Mouse (Mus musculus) forebrain, postnatal 0 days (tissue): Measurements from ENCODE around the gene Mdk. TPM values are rescaled to one million over a fixed set of nuclear protein-coding genes. Genes with fewer than 3 reads are reported as not detected.

ENCODE experiments used
- ATAC-seq: fragments of 200-750 bp; cut with Nextera tagmentation; 2 replicates; pipeline ENCODE4 v1.8.0; 2017; ENCODE audit warnings: mild to moderate bottlenecking, moderate library complexity
- DNase-seq: peaks from one replicate; pipeline ENCODE4 v3.0.0-alpha.2; 2015
- H3K27ac ChIP-seq: fragments of 300-500 bp; sonication (generic); 2 replicates; pipeline ENCODE4 v1.5.1; 2014; ENCODE audit warnings: low read depth, mild to moderate bottlenecking, antibody characterized with exemption, low read length, moderate library complexity, mixed read lengths
- H3K27me3 ChIP-seq: fragments of 300-500 bp; sonication (generic); 2 replicates; pipeline ENCODE4 v1.6.1; 2014; ENCODE audit warnings: mild to moderate bottlenecking, low read length, mixed read lengths; ENCODE audit not compliant: insufficient read depth
- H3K36me3 ChIP-seq: fragments of 300-500 bp; sonication (generic); 2 replicates; pipeline ENCODE4 v1.6.1; 2014; ENCODE audit warnings: mild to moderate bottlenecking, moderate library complexity; ENCODE audit not compliant: insufficient read depth
- H3K4me1 ChIP-seq: fragments of 300-500 bp; sonication (generic); 2 replicates; pipeline ENCODE4 v1.6.1; 2014; ENCODE audit warnings: antibody characterized with exemption; ENCODE audit not compliant: insufficient read depth
- H3K4me2 ChIP-seq: fragments of 300-500 bp; sonication (generic); 2 replicates; pipeline ENCODE4 v1.6.1; 2014; ENCODE audit warnings: low read depth, mild to moderate bottlenecking, moderate library complexity
- H3K4me3 ChIP-seq: fragments of 300-500 bp; sonication (generic); 2 replicates; pipeline ENCODE4 v1.5.1; 2014; ENCODE audit warnings: low read depth, low read length, mixed read lengths
- H3K9ac ChIP-seq: fragments of 300-500 bp; sonication (generic); 2 replicates; pipeline ENCODE4 v1.6.1; 2014; ENCODE audit warnings: mild to moderate bottlenecking
- H3K9me3 ChIP-seq: fragments of 300-500 bp; sonication (generic); 2 replicates; pipeline ENCODE4 v1.6.1; 2016; ENCODE audit warnings: low read length
- CTCF ChIP-seq: sonication (generic); IDR thresholded peaks from 2 replicates; pipeline ENCODE4 v1.5.1; 2016; ENCODE audit warnings: antibody characterized with exemption, control low read depth, low read depth
- WGBS: fragments of 180-500 bp; shearing (Covaris S2); extraction: QIAGEN DNeasy Blood & Tissue Kit; methylation state at CpG from one replicate; pipeline ENCODE4 v1.1.7; 2014; 5-methylcytosine and 5-hydroxymethylcytosine counted together
- polyA plus RNA-seq: library from polyadenylated mRNA; unstranded; fragments of >200 nt; fragmentation: Nextera tagmentation; extraction: Ambion mirVana; gene quantifications from 2 replicates; pipeline ENCODE4 v1.2.1, GENCODE M21; 2015
- total RNA-seq: library from RNA; depleted of rRNA; stranded (reverse); fragments of >200 nt; gene quantifications from 2 replicates; pipeline ENCODE4 v1.2.3, GENCODE M21; 2014

Gene Mdk
- total and polyA plus RNA-seq, 2 experiments from 2014 or later: 75.5 to 121 TPM

DNA sequence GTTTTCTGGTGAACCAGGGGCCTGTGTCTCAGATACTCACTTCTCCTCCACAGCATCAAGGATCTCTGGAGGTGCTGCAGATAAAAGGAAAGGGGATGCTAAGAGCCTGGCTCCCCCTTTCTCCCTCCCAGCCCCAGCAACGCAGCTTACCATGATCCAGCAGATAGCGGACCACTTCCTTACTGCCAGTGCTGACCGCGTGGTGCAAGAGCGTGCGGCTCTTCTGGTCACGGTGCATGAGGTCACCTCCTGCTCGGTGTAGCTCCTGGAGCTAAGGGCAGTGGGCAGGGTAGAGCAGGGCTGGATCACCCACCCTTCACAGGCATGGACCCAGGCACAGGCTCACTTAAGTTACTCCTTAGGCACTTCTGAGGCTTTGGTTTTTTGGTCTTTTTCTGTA lies 1.9 kb upstream of the Mdk start:
- WGBS: 64% methylated on average over 8 of the region's 8 CpGs

DNA sequence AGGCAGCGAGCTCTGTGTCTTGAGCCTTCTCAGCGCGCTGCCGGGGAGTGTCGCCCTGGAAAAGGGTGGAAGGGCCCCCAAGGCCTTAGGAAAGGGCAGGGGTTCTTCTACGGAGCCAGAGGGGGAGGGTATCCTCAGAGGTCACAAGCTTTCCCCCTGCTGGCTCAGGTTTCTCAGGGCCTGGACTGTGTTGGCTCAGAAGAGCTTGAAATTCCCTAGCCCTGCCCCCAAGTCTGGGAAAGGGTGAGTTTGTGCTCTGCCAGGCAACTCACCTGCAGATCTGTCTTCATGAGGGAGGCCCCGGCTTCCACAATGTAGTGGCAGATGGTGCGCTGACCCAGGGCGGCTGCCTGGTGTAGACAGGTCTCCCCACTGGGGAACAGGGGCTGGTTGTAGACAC lies 1.4 kb upstream of the Mdk start:
- Histone ChIP-seq H3K9me3 (no peaks in the 10 kb centered on the region), H3K27me3 (no peaks in the 10 kb centered on the region), H3K4me2 (no peak overlapping the region), H3K27ac (no peak overlapping the region), H3K9ac (no peak overlapping the region), H3K4me1 (peaks cover 7% of the 10 kb centered on the region; the same call in 1 of the 2 replicates), H3K36me3 (peaks cover 37% of the 10 kb centered on the region), H3K4me3 (no peak overlapping the region)
- TF ChIP-seq CTCF: no peak
- 47% methylated on average over 9 of the region's 9 CpGs for WGBS
- ATAC-seq (no peak), DNase-seq (no peak)

More for the DNA sequence above, 1.9 kb upstream of the Mdk start:
- Histone ChIP-seq H3K27ac (no peak overlapping the region), H3K9ac (no peak overlapping the region), H3K36me3 (peaks cover 43% of the 10 kb centered on the region), H3K4me1 (peaks cover 7% of the 10 kb centered on the region; the same call in 1 of the 2 replicates), H3K4me2 (no peak overlapping the region), H3K27me3 (no peaks in the 10 kb centered on the region), H3K4me3 (no peak overlapping the region), H3K9me3 (no peaks in the 10 kb centered on the region)
- no peak for ATAC-seq
- DNase-seq: no peak
- no peak for TF ChIP-seq CTCF

DNA sequence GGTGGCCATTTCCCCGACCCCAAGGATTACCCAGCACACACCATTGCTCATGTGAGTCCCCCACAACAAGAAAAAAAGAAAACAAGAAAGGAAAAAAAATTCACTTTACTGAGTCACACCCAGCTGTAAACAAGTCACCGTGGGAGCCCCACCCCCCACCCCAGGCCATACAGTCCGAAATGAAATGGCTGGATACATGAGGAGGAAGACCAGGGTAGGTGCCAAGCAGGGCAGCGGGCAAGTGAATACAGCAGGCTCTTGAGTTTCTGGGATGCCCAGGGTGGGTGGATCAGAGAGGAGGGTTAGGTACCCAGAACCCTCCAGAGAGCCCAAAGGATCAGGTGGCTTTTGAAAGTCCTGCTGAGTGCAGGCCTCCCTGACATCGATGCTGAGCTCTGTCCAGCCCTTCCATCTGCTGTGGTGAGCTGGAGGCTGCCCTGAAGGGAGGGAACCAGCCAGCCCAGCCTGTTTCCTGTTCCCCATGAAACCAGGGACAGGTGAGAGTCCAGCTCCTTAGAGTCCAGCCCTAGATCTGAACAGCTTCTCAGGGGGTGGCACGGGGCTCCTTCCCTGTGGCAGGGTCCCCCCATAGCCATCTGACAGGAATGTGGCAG lies 747 bp upstream of the Mdk start:
- 17% methylated on average over 6 of the region's 6 CpGs for WGBS
- ATAC-seq (no peak), DNase-seq (no peak)
- H3K27me3 ChIP-seq: no peaks in the 10 kb centered on the region
- peaks cover 31% of the 10 kb centered on the region for H3K36me3 ChIP-seq
- no peaks in the 10 kb centered on the region for H3K9me3 ChIP-seq
- H3K4me3 ChIP-seq: no peak overlapping the region
- H3K27ac ChIP-seq: no peak overlapping the region
- peak overlapping the region; percentile 80; the same call in 1 of the 2 replicates for H3K4me2 ChIP-seq
- H3K4me1 ChIP-seq: peaks cover 7% of the 10 kb centered on the region; the same call in 1 of the 2 replicates
- TF ChIP-seq CTCF: no peak
- H3K9ac ChIP-seq: no peak overlapping the region

DNA sequence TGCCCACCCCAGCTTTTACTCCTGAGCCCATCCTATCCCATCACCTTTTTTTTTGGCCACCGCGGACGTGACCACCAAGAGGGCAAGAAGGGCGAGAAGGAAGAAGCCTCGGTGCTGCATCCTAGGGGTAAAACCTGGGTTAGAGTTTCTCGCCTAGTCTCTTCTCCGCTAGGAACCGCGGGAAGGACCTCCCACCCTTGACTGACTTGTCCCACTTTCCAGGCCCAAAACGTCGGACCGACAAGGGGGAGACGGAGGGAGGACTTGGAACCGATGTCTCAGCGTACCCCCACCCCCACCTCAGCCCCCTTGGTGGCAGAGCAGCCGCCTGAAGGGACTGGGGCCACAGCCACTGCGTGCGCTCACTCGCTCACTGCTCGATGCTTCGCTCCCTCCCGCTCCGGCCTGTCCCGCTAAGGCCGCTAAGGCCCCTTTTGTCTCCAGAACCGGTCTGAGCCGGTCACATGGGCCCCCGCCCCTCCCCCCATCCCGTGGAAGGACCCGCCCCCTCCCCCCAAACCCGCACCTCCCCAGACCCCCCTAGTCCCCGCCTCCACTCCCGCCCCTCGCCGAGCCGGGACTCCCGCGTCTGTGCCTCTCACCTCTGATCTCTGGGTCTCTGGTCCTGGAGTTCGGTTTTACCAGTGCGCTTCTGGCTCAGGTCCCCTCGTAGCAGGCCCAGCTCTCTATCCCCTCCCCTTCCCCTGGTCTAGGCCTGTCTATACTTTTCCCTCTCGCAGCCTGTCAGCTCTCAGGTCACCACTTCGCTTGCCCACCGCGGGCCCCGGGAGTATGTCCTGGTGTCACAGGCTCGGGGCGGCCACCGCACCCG lies 553 bp downstream of the Mdk start:
- H3K4me2 ChIP-seq: peak overlapping the region; percentile 80
- H3K4me3 ChIP-seq: peak overlapping the region; percentile 49
- WGBS: 3% methylated on average over 50 of the region's 50 CpGs
- ATAC-seq (peak; percentile 72), DNase-seq (peak; percentile 70)
- H3K4me1 ChIP-seq: peaks cover 7% of the 10 kb centered on the region; the same call in 1 of the 2 replicates
- H3K36me3 ChIP-seq: peaks cover 19% of the 10 kb centered on the region
- 0 out of 2 replicates have a peak, but pooled peaks have one; percentile 4 for TF ChIP-seq CTCF
- no peaks in the 10 kb centered on the region for H3K9me3 ChIP-seq
- H3K27me3 ChIP-seq: no peaks in the 10 kb centered on the region
- peak overlapping the region; percentile 17 for H3K27ac ChIP-seq
- peak overlapping the region; percentile 75 for H3K9ac ChIP-seq

DNA sequence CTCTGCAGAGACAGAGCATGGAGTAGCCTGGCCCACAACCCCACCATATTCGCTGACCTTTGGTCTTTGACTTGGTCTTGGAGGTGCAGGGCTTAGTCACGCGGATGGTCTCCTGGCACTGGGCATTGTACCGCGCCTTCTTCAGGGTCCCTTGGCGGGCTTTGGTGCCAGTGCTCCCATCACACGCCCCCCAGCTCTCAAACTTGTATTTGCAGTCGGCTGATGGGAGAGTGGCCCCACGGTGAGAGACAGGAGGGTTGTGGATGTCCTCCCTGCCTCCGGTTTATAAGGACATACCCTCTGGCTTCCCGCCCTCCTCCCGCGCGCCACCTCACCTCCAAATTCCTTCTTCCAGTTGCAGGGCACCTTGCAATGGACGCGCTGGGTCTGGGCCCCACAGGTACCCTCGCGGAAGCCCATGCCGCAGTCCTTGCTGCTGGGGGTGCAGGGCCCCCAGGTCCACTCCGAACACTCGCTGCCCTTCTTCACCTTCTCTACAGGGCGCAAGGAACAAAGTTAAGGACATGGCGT lies 1.3 kb downstream of the Mdk start:
- peak overlapping the region; percentile 17; the same call in 1 of the 2 replicates for H3K27ac ChIP-seq
- no peaks in the 10 kb centered on the region for H3K27me3 ChIP-seq
- H3K9me3 ChIP-seq: no peaks in the 10 kb centered on the region
- ATAC-seq: no peak
- H3K36me3 ChIP-seq: peaks cover 13% of the 10 kb centered on the region; the same call in 1 of the 2 replicates
- no peak for DNase-seq
- WGBS: 6% methylated on average over 23 of the region's 23 CpGs
- H3K4me1 ChIP-seq: peaks cover 7% of the 10 kb centered on the region; the same call in 1 of the 2 replicates
- peak overlapping the region; percentile 80 for H3K4me2 ChIP-seq
- TF ChIP-seq CTCF: no peak
- H3K9ac ChIP-seq: peak overlapping the region; percentile 75
- peak overlapping the region; percentile 49 for H3K4me3 ChIP-seq

DNA sequence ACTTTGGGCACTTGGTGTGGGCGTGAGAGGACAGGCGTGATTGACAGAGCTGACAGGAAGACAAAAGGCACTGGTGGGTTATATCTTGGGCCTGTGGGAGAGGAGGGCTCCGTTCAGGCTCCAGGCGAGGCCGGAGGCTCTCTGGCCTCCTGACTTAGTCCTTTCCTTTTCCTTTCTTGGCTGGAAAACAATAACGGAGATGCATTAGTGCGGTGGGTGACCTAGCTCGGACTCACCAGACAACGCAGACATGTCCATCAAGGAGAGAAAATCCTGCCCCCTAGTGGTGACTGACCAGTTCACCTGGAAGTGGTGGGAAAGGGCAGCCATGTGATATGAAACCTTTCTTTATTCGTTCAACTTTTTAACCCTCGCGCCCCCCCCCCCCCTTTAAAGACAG lies 2.2 kb downstream of the Mdk start:
- H3K36me3 ChIP-seq: peaks cover 4% of the 10 kb centered on the region; the same call in 1 of the 2 replicates
- H3K27ac ChIP-seq: no peak overlapping the region
- no peak for ATAC-seq
- H3K9ac ChIP-seq: no peak overlapping the region
- H3K4me1 ChIP-seq: peaks cover 7% of the 10 kb centered on the region; the same call in 1 of the 2 replicates
- 11% methylated on average over 12 of the region's 12 CpGs for WGBS
- peak overlapping the region; percentile 49; the same call in 1 of the 2 replicates for H3K4me3 ChIP-seq
- no peaks in the 10 kb centered on the region for H3K9me3 ChIP-seq
- no peak for DNase-seq
- no peaks in the 10 kb centered on the region for H3K27me3 ChIP-seq
- peak; percentile 78 for TF ChIP-seq CTCF
- H3K4me2 ChIP-seq: peak overlapping the region; percentile 80
